Mouse (Mus musculus) myocyte (in vitro differentiated cells): ENCODE measurements around the gene Man2c1.

Experiments used
- CEBPB ChIP-seq: IDR thresholded peaks from 2 replicates; pipeline ENCODE4 v1.6.1; 2011; ENCODE audit warnings: mild to moderate bottlenecking, moderate library complexity; ENCODE audit not compliant: poor library complexity, insufficient read depth, severe bottlenecking
- E2F4 ChIP-seq: IDR thresholded peaks from one replicate; pipeline ENCODE4 v1.6.1; 2011; ENCODE audit warnings: mild to moderate bottlenecking, control low read depth, moderate library complexity; ENCODE audit not compliant: insufficient read depth
- MAX ChIP-seq: IDR thresholded peaks from one replicate; pipeline ENCODE4 v1.6.1; 2011; ENCODE audit warnings: low read depth, mild to moderate bottlenecking, control low read depth
- MYOG ChIP-seq, 3 experiments: IDR thresholded peaks; one replicate each; pipeline ENCODE4 v1.6.1; 2011; ENCODE audit warnings: control low read depth in 2 of 3, low read depth in 2 of 3, mild to moderate bottlenecking in 2 of 3; ENCODE audit not compliant: insufficient read length in 2 of 3, control insufficient read depth in 1 of 3, insufficient read depth in 1 of 3
- POLR2A ChIP-seq: IDR thresholded peaks from one replicate; pipeline ENCODE4 v1.6.1; 2011; ENCODE audit warnings: low read depth, mild to moderate bottlenecking, control low read depth, moderate library complexity; ENCODE audit not compliant: insufficient read length
- POLR2AphosphoS2 ChIP-seq: IDR thresholded peaks from one replicate; pipeline ENCODE4 v1.6.1; 2011; ENCODE audit warnings: low read depth, control low read depth; ENCODE audit not compliant: insufficient read length
- TCF12 ChIP-seq: IDR thresholded peaks from one replicate; pipeline ENCODE4 v1.6.1; 2011; ENCODE audit warnings: mild to moderate bottlenecking, control low read depth; ENCODE audit not compliant: poor library complexity, insufficient read depth, severe bottlenecking
- TCF3 ChIP-seq: IDR thresholded peaks from one replicate; pipeline ENCODE4 v1.6.1; 2011; ENCODE audit warnings: low read depth, control low read depth; ENCODE audit not compliant: insufficient read length

- TF ChIP-seq POLR2A (no peak), TCF3 (no peak), E2F4 (no peak), MAX (no peak), MYOG (IDR thresholded peaks at IDR 0.05; ENCODE audit: control insufficient read depth in 1 of 3, insufficient read depth in 1 of 3, insufficient read length in 2 of 3, low read depth in 2 of 3) (no peak), TCF12 (no peak), POLR2AphosphoS2 (no peak), CEBPB (no peak)
Measured at GRCm38 (mm10) chr9:57137777-57138176, 7.3 kb downstream of the Man2c1 start.
